Mouse (Mus musculus): ENCODE results near the gene Lrrc8c.

Lrrc8c gene

GRCm38 (mm10) chr5:105643276-105643675, 124.1 kb downstream of the Lrrc8c start:
- no peak for DNase-seq

- DNase-seq: no peak
These were observed 125.0 kb downstream of the Lrrc8c start for GRCm38 (mm10) chr5:105644195-105644594.

- no peak for DNase-seq
These were observed 127.9 kb downstream of the Lrrc8c start for GRCm38 (mm10) chr5:105647094-105647493.

- no peak for DNase-seq
These were observed 129.6 kb downstream of the Lrrc8c start for GRCm38 (mm10) chr5:105648648-105649287.

GRCm38 (mm10) chr5:105649514-105650001, 130.4 kb downstream of the Lrrc8c start:
- peak; percentile 21 for DNase-seq

GRCm38 (mm10) chr5:105650728-105651479, 131.7 kb downstream of the Lrrc8c start:
- no peak for DNase-seq

GRCm38 (mm10) chr5:105651561-105651991, 132.4 kb downstream of the Lrrc8c start:
- peak; percentile 32 for DNase-seq

GRCm38 (mm10) chr5:105654237-105655063, 135.3 kb downstream of the Lrrc8c start:
- peak; percentile 89 for DNase-seq

- DNase-seq: no peak
These were observed 136.0 kb downstream of the Lrrc8c start for GRCm38 (mm10) chr5:105655100-105655734.

- DNase-seq: no peak
These were observed 142.7 kb downstream of the Lrrc8c start for GRCm38 (mm10) chr5:105661894-105662293.
